ENCODE assay signal across 19 mouse cellular contexts in genomic region chr17:3038067-3038466, GRCm38 (mm10).
DNase-seq lines count a peak whose midpoint lies in the region; ATAC-seq lines count a peak whose summit lies in the region.
"Had no signal": no experiment of that assay in that cellular context is flagged by ENCODE, and none has a peak within 500 bp of the region (broad histone marks: within the 10 kb centered on the region; RNA-seq: fewer than 3 reads in every experiment).

No protein-coding gene starts in this region.

- peaks cover 30% of the 10 kb centered on the region for H3K9me3 ChIP-seq in embryonic facial prominence, embryonic 12.5 days
- peaks cover 49% of the 10 kb centered on the region for H3K9me3 ChIP-seq in embryonic facial prominence, embryonic 10.5 days
- peaks cover 36% of the 10 kb centered on the region for H3K9me3 ChIP-seq in limb, embryonic 11.5 days (ENCODE audit: control insufficient read depth, low read length)
- peaks cover 21% of the 10 kb centered on the region for H3K9me3 ChIP-seq in limb, embryonic 10.5 days (replicated peaks)
- no peaks in the 10 kb centered on the region; the same call in 1 of the 2 replicates for H3K9me3 ChIP-seq in embryonic facial prominence, embryonic 15.5 days (replicated peaks)
- H3K9me3 ChIP-seq: heart, embryonic 15.5 days had no signal

- DNase-seq in embryonic facial prominence, embryonic 10.5 days (ENCODE audit: low spot score) = no peak
- DNase-seq in limb, embryonic 11.5 days (ENCODE audit: low spot score) = peak; percentile 15
- no peak for DNase-seq in limb, embryonic 10.5 days (ENCODE audit: low spot score)
- no peak for DNase-seq in thymus, postnatal 0 days (ENCODE audit: low spot score)
- no peak for DNase-seq in frontal cortex, postnatal 14 days (ENCODE audit: low spot score in 2 of 2)
- DNase-seq: adrenal gland, postnatal 25 days; cerebellum, adult 2 months; gastrocnemius, adult 2 months; kidney, postnatal 10 days; thymus, adult 18-20 months had no signal

- H3K4me3 ChIP-seq in embryonic facial prominence, embryonic 12.5 days = no peak overlapping the region
- no peak overlapping the region for H3K4me3 ChIP-seq in embryonic facial prominence, embryonic 10.5 days
- no peak overlapping the region for H3K4me3 ChIP-seq in limb, embryonic 11.5 days (ENCODE audit: low read depth, low read length)
- no peak overlapping the region for H3K4me3 ChIP-seq in limb, embryonic 10.5 days
- H3K4me3 ChIP-seq in embryonic facial prominence, embryonic 15.5 days (replicated peaks) = no peak overlapping the region
- H3K4me3 ChIP-seq: forebrain, embryonic 13.5 days; gastrocnemius, adult 2 months; heart, adult 2 months; heart, embryonic 15.5 days; layer of hippocampus, adult 2 months had no signal

- ATAC-seq in embryonic facial prominence, embryonic 12.5 days (ENCODE audit: insufficient number of reproducible peaks, insufficient read depth, low FRiP score, low TSS enrichment) = peak; percentile 50
- ATAC-seq in limb, embryonic 11.5 days (ENCODE audit: insufficient number of reproducible peaks, low FRiP score, low TSS enrichment, low read depth) = no peak
- 0 out of 2 replicates have a peak, but pooled peaks have one; percentile 20 for ATAC-seq in embryonic facial prominence, embryonic 15.5 days (ENCODE audit: insufficient number of reproducible peaks, low FRiP score, low TSS enrichment, low read depth)
- peak; percentile 17; the same call in 1 of the 2 replicates for ATAC-seq in megakaryocyte, adult 5-6 weeks (ENCODE audit: poor library complexity, severe bottlenecking)
- ATAC-seq: forebrain, embryonic 13.5 days; intestine, postnatal 0 days; lung, postnatal 0 days had no signal

- H3K4me2 ChIP-seq in embryonic facial prominence, embryonic 12.5 days (replicated peaks) = no peak overlapping the region
- H3K4me2 ChIP-seq in limb, embryonic 11.5 days (ENCODE audit: low read depth, severe bottlenecking) = no peak overlapping the region
- no peak overlapping the region for H3K4me2 ChIP-seq in embryonic facial prominence, embryonic 15.5 days (replicated peaks)
- H3K4me2 ChIP-seq: forebrain, embryonic 13.5 days; heart, embryonic 15.5 days had no signal

- no peak overlapping the region for H3K9ac ChIP-seq in embryonic facial prominence, embryonic 12.5 days
- no peak overlapping the region for H3K9ac ChIP-seq in limb, embryonic 11.5 days (ENCODE audit: low read length)
- H3K9ac ChIP-seq in embryonic facial prominence, embryonic 15.5 days = no peak overlapping the region
- H3K9ac ChIP-seq: forebrain, embryonic 13.5 days; heart, embryonic 15.5 days had no signal

- H3K4me1 ChIP-seq in embryonic facial prominence, embryonic 12.5 days = no peaks in the 10 kb centered on the region
- no peaks in the 10 kb centered on the region for H3K4me1 ChIP-seq in embryonic facial prominence, embryonic 10.5 days
- no peaks in the 10 kb centered on the region for H3K4me1 ChIP-seq in limb, embryonic 11.5 days (ENCODE audit: control insufficient read depth, insufficient read depth, low read length)
- no peaks in the 10 kb centered on the region for H3K4me1 ChIP-seq in limb, embryonic 10.5 days
- H3K4me1 ChIP-seq in embryonic facial prominence, embryonic 15.5 days = no peaks in the 10 kb centered on the region
- H3K4me1 ChIP-seq: forebrain, embryonic 13.5 days; heart, embryonic 15.5 days had no signal

- H3K36me3 ChIP-seq in embryonic facial prominence, embryonic 12.5 days = no peaks in the 10 kb centered on the region
- H3K36me3 ChIP-seq in embryonic facial prominence, embryonic 10.5 days (replicated peaks) = no peaks in the 10 kb centered on the region
- H3K36me3 ChIP-seq in limb, embryonic 11.5 days (ENCODE audit: control insufficient read depth, insufficient read depth, low read length) = no peaks in the 10 kb centered on the region
- no peaks in the 10 kb centered on the region for H3K36me3 ChIP-seq in limb, embryonic 10.5 days
- H3K36me3 ChIP-seq in embryonic facial prominence, embryonic 15.5 days = no peaks in the 10 kb centered on the region
- H3K36me3 ChIP-seq: heart, embryonic 15.5 days had no signal

- no peak overlapping the region for H3K27ac ChIP-seq in embryonic facial prominence, embryonic 12.5 days
- H3K27ac ChIP-seq in embryonic facial prominence, embryonic 10.5 days (replicated peaks) = no peak overlapping the region
- no peak overlapping the region for H3K27ac ChIP-seq in limb, embryonic 11.5 days (replicated peaks; ENCODE audit: low read depth, low read length)
- no peak overlapping the region for H3K27ac ChIP-seq in limb, embryonic 10.5 days
- H3K27ac ChIP-seq in embryonic facial prominence, embryonic 15.5 days (replicated peaks) = no peak overlapping the region
- H3K27ac ChIP-seq: forebrain, embryonic 13.5 days; gastrocnemius, adult 2 months; heart, adult 2 months; heart, embryonic 15.5 days; layer of hippocampus, adult 2 months had no signal

- 93% methylated on average over 1 of the region's 1 CpGs for WGBS in embryonic facial prominence, embryonic 12.5 days
- WGBS in embryonic facial prominence, embryonic 10.5 days = 74% methylated on average over 1 of the region's 1 CpGs
- WGBS in limb, embryonic 11.5 days = 83% methylated on average over 1 of the region's 1 CpGs
- WGBS in limb, embryonic 10.5 days = 90% methylated on average over 1 of the region's 1 CpGs
- WGBS in embryonic facial prominence, embryonic 15.5 days = 75% methylated on average over 1 of the region's 1 CpGs

- no peaks in the 10 kb centered on the region for H3K27me3 ChIP-seq in embryonic facial prominence, embryonic 12.5 days
- H3K27me3 ChIP-seq in embryonic facial prominence, embryonic 10.5 days (replicated peaks; ENCODE audit: low read depth, poor library complexity, severe bottlenecking) = no peaks in the 10 kb centered on the region
- H3K27me3 ChIP-seq in limb, embryonic 11.5 days (ENCODE audit: control insufficient read depth, insufficient read depth, low read length) = no peaks in the 10 kb centered on the region
- H3K27me3 ChIP-seq in limb, embryonic 10.5 days (ENCODE audit: low read depth, poor library complexity, severe bottlenecking) = no peaks in the 10 kb centered on the region
- H3K27me3 ChIP-seq in embryonic facial prominence, embryonic 15.5 days = no peaks in the 10 kb centered on the region
- H3K27me3 ChIP-seq: forebrain, embryonic 13.5 days; heart, embryonic 15.5 days had no signal
